Mouse (Mus musculus) lung, postnatal 0 days (tissue): ENCODE measurements at regions not wholly inside any gene's neighbourhood (a gene's known extent, or its start where the extent isn't known, plus 50 kb on each side); places are given as distances from the start of the nearest gene placed in this dataset.

Source experiments
- CTCF ChIP-seq: IDR thresholded peaks from 2 replicates; pipeline ENCODE4 v1.5.1; 2016; ENCODE audit warnings: antibody characterized with exemption, mild to moderate bottlenecking
- EP300 ChIP-seq: IDR thresholded peaks from 2 replicates; pipeline ENCODE4 v1.6.1; 2016; ENCODE audit warnings: antibody characterized with exemption, mild to moderate bottlenecking, control low read depth

- TF ChIP-seq CTCF, result no peak
- TF ChIP-seq EP300, result no peak
Observed at GRCm38 (mm10) chr17:51649213-51649815, 183.8 kb downstream of the Satb1 start.
